Mouse (Mus musculus): Measurements from ENCODE around the gene Vezt. TPM values are rescaled to one million over a fixed set of nuclear protein-coding genes. Genes with fewer than 3 reads are reported as not detected.

Vezt gene
- total RNA-seq, 2 experiments from 2014 or later, result 78.5 to 94.9 TPM

GRCm38 (mm10) chr10:93915531-93916275 lies 119.9 kb downstream of the Vezt start:
- DNase-seq (ENCODE audit: low spot score in 2 of 2), result no peak

- no peak for DNase-seq (ENCODE audit: low spot score in 2 of 2)
These were observed 122.1 kb downstream of the Vezt start for GRCm38 (mm10) chr10:93913525-93913924.

GRCm38 (mm10) chr10:93912917-93913316 lies 122.7 kb downstream of the Vezt start:
- DNase-seq (ENCODE audit: low spot score in 2 of 2), result no peak

DNA sequence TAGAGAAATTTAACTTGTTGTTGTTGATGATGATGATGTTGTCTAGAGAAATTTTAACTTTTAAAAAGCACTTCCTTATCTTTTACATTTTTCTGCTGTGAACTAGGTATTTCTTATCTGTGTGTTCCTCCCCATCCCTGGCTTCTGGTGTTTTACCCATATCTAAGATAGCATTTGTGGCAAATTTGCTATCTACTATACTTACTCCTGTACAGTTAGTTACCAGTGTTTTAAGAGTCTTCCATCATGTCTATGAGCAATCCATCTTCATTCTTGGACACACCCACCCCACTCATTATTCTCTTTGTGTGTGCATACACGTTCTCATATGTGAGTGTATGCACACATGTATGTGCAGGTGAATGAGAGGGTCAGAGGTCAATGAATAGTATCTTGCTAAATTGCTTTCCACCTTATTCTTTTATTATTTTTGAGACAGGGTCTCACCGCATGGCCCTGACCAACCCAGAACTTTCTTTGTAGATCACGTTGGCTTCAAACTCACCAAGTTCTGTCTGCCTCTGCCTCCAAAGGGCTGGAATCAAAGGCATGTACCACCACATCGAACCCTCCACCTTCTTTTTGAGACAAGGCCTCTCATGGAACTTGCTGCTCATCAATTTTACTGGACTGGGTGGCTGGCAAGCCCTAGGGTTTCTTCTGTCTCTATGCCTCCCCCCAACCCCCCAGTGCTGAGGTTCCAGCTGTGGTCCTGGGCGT lies 123.3 kb downstream of the Vezt start:
- no peak for DNase-seq (ENCODE audit: low spot score in 2 of 2)

DNA sequence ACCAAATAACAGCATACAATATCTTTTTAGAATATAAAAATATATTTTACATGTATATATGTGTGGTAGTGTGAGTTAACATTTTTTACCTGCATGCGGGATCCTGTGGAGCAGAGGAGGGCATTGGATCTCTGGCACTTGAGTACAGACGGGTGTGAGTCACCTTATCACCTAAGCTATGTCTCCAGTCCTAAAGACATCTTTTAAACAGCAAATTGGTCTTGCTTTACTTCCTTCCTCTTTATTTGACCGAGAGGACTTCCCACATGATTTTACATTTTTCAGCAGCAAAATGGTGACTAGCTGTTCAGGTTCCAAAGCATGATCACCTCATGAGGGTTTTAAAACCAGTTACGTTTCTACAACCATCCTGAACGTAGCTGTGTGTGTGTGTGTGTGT lies 124.3 kb downstream of the Vezt start:
- no peak for DNase-seq (ENCODE audit: low spot score in 2 of 2)

GRCm38 (mm10) chr10:93909811-93910446 lies 125.7 kb downstream of the Vezt start:
- DNase-seq (ENCODE audit: low spot score in 2 of 2), result no peak

- DNase-seq (ENCODE audit: low spot score in 2 of 2), result no peak
These were observed 126.6 kb downstream of the Vezt start for GRCm38 (mm10) chr10:93909015-93909414.

GRCm38 (mm10) chr10:93908540-93908939 lies 127.1 kb downstream of the Vezt start:
- DNase-seq (ENCODE audit: low spot score in 2 of 2), result no peak

- DNase-seq (ENCODE audit: low spot score in 2 of 2), result no peak
These were observed 128.2 kb downstream of the Vezt start for GRCm38 (mm10) chr10:93907376-93907775.

GRCm38 (mm10) chr10:93899907-93900306 lies 135.7 kb downstream of the Vezt start:
- no peak for DNase-seq (ENCODE audit: low spot score in 2 of 2)

DNA sequence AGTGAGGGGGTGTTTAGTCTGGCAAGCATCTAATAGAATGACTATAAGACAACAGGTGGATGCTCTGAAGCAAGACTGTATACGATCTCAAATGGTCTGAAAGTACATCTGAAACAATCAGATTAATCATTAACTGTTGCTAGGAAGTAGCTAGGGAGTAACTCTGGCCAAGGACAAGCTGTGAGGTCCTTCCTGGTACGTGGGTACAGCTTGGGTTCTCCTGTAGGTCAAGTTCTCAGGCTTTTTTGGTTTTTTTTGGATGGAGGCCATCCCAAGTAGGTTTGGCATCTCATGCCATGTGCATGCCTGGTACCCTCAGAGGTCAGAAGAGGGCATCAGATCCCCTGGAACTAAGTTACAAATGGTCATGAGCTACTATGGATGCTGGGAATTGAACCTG lies 136.3 kb downstream of the Vezt start:
- DNase-seq (ENCODE audit: low spot score in 2 of 2), result no peak

GRCm38 (mm10) chr10:93897043-93897646 lies 138.5 kb downstream of the Vezt start, which contains the start of gene Metap2:
TSS of gene Metap2 (minus strand) at chr10:93897093.
- no peak for DNase-seq (ENCODE audit: low spot score in 2 of 2)

DNA sequence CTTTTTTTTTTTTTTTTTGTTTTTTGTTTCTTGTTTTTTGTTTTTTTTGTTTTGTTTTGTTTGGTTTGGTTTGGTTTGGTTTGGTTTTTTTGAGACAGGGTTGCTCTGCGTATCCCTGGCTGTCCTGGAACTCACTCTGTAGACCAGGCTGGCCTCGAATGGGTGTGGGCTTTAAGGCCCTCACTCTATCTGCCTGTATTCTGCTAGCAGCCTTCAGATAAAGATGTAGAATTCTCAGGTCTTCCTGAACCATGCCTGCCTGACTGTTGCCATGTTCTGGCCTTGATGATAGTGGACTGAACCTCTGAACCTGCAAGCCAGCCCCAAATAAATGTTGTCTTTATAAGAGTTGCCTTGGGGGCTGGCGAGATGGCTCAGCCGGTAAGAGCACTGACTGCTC lies 143.1 kb downstream of the Vezt start:
- no peak for DNase-seq (ENCODE audit: low spot score in 2 of 2)

- no peak for DNase-seq (ENCODE audit: low spot score in 2 of 2)
These were observed 144.6 kb downstream of the Vezt start for GRCm38 (mm10) chr10:93891031-93891430.

- no peak for DNase-seq (ENCODE audit: low spot score in 2 of 2)
These were observed 145.1 kb downstream of the Vezt start for GRCm38 (mm10) chr10:93890565-93890964.

GRCm38 (mm10) chr10:93889976-93890375 lies 145.6 kb downstream of the Vezt start:
- DNase-seq (ENCODE audit: low spot score in 2 of 2), result peak in 1 of 2 experiments; percentile 46

GRCm38 (mm10) chr10:93889579-93889950 lies 146.1 kb downstream of the Vezt start:
- peak; percentile 87 to 90 for DNase-seq (ENCODE audit: low spot score in 2 of 2)

Small RNAs within 50 kb of the gene (microRNA-seq; reads per million reads assigned to microRNA genes)
- gene Mir331, result 283 to 323 reads per million in 2 experiments

Other genes starting within 250 kb of the Vezt start
- gene Usp44, start 204.3 kb downstream of the Vezt start, total RNA-seq (2021), result not detected
- 100 to 1,000 TPM; 142 to 150 TPM for gene Metap2, start 138.7 kb downstream of the Vezt start, total RNA-seq (2021)
- gene Fgd6, start 184 bp upstream of the Vezt start, total RNA-seq (2021), result 1 to 10 TPM; 8.5 to 8.9 TPM
- 1 to 10 TPM; 7.3 to 7.8 TPM for gene Nr2c1, start 112.2 kb upstream of the Vezt start, total RNA-seq (2021)
- gene Ndufa12, start 162.9 kb upstream of the Vezt start, total RNA-seq (2021), result 100 to 1,000 TPM; 209 to 246 TPM

Data from layer of hippocampus, postnatal 10 days (tissue).